Mouse (Mus musculus) testis, adult 2 months (tissue): ENCODE measurements at regions not wholly inside any gene's neighbourhood (a gene's known extent, or its start where the extent isn't known, plus 50 kb on each side); places are given as distances from the start of the nearest gene placed in this dataset.

ENCODE experiments used
- CTCF ChIP-seq: fragments of 200-500 bp; IDR thresholded peaks from 2 replicates; pipeline ENCODE4 v1.5.1; 2012; ENCODE audit warnings: low read depth, mild to moderate bottlenecking, inconsistent platforms, low read length, moderate library complexity; ENCODE audit not compliant: control insufficient read depth, insufficient read depth, insufficient replicate concordance
- POLR2A ChIP-seq: fragments of 200-500 bp; IDR thresholded peaks from 2 replicates; pipeline ENCODE4 v1.6.1; 2012; ENCODE audit warnings: low read depth, mild to moderate bottlenecking, inconsistent platforms, low read length, moderate library complexity; ENCODE audit not compliant: control insufficient read depth

GRCm38 (mm10) chr16:39196896-39197295 is 304.4 kb downstream of the Igsf11 start:
- TF ChIP-seq CTCF (no peak), POLR2A (no peak)
